Mouse (Mus musculus) neural tube, embryonic 10.5 days (tissue): ENCODE measurements at regions not wholly inside any gene's neighbourhood (a gene's known extent, or its start where the extent isn't known, plus 50 kb on each side); places are given as distances from the start of the nearest gene placed in this dataset.
"Not testable (repeated sequence)": the region's sequence is repeated elsewhere in the genome, so short reads cannot be mapped to it uniquely, and the experiment has no call there.

Experiments
- DNase-seq: peaks from one replicate; pipeline ENCODE4 v3.0.0-alpha.2; 2017; ENCODE audit warnings: low spot score; ENCODE audit errors: extremely low spot score

- no peak for DNase-seq
Observed at GRCm38 (mm10) chr17:82905483-82905882, 309.6 kb upstream of the Pkdcc start.

GRCm38 (mm10) chr17:82909189-82909588 is 305.9 kb upstream of the Pkdcc start:
- no peak for DNase-seq

GRCm38 (mm10) chr17:82922986-82923385 is 292.1 kb upstream of the Pkdcc start:
- not testable (repeated sequence) for DNase-seq

GRCm38 (mm10) chr17:82925751-82926150 is 289.3 kb upstream of the Pkdcc start:
- DNase-seq: no peak

- DNase-seq: no peak
Observed at GRCm38 (mm10) chr17:82927681-82928080, 287.4 kb upstream of the Pkdcc start.

GRCm38 (mm10) chr17:82929511-82929910 is 285.6 kb upstream of the Pkdcc start:
- no peak for DNase-seq

GRCm38 (mm10) chr17:82930738-82931137 is 284.4 kb upstream of the Pkdcc start:
- no peak for DNase-seq

- no peak for DNase-seq
Observed at GRCm38 (mm10) chr17:82931476-82931875, 283.6 kb upstream of the Pkdcc start.

- no peak for DNase-seq
Observed at GRCm38 (mm10) chr17:82936836-82937235, 278.3 kb upstream of the Pkdcc start.

- DNase-seq: no peak
Observed at GRCm38 (mm10) chr17:82946083-82946482, 269.0 kb upstream of the Pkdcc start.

- DNase-seq: no peak
Observed at GRCm38 (mm10) chr17:82949794-82950193, 265.3 kb upstream of the Pkdcc start.

GRCm38 (mm10) chr17:82950268-82950667 is 264.8 kb upstream of the Pkdcc start:
- no peak for DNase-seq

GRCm38 (mm10) chr17:82957409-82957808 is 257.7 kb upstream of the Pkdcc start:
- DNase-seq: peak; percentile 18

GRCm38 (mm10) chr17:82963374-82963773 is 251.7 kb upstream of the Pkdcc start:
- no peak for DNase-seq

- no peak for DNase-seq
Observed at GRCm38 (mm10) chr17:82999710-83000109, 215.4 kb upstream of the Pkdcc start.

- DNase-seq: no peak
Observed at GRCm38 (mm10) chr17:83000411-83000810, 214.7 kb upstream of the Pkdcc start.

GRCm38 (mm10) chr17:83001567-83001966 is 213.5 kb upstream of the Pkdcc start:
- DNase-seq: no peak

GRCm38 (mm10) chr17:83010845-83011244 is 204.2 kb upstream of the Pkdcc start:
- DNase-seq: no peak

GRCm38 (mm10) chr17:83015656-83016055 is 199.4 kb upstream of the Pkdcc start:
- DNase-seq: no peak

GRCm38 (mm10) chr17:83016936-83017335 is 198.2 kb upstream of the Pkdcc start:
- DNase-seq: no peak

- DNase-seq: no peak
Observed at GRCm38 (mm10) chr17:83019267-83019666, 195.8 kb upstream of the Pkdcc start.

GRCm38 (mm10) chr17:83020576-83020975 is 194.5 kb upstream of the Pkdcc start:
- no peak for DNase-seq

- DNase-seq: peak; percentile 89
Observed at GRCm38 (mm10) chr17:83025340-83025816, 189.7 kb upstream of the Pkdcc start.
